Mouse (Mus musculus) lung, embryonic 14.5 days (tissue): ENCODE results near the gene Cdkl2. TPM values are rescaled to one million over a fixed set of nuclear protein-coding genes. Genes with fewer than 3 reads are reported as not detected.

Experiments
- ATAC-seq: fragments of 200-750 bp; cut with Nextera tagmentation; 2 replicates; pipeline ENCODE4 v1.8.0; 2017; ENCODE audit warnings: mild to moderate bottlenecking, moderate TSS enrichment, moderate library complexity; ENCODE audit not compliant: insufficient read depth
- DNase-seq: peaks from one replicate; pipeline ENCODE4 v3.0.0-alpha.2; 2015
- H3K27ac ChIP-seq: fragments of 300-500 bp; sonication (generic); 2 replicates; pipeline ENCODE4 v1.5.1; 2014; ENCODE audit warnings: low read depth, mild to moderate bottlenecking, moderate library complexity
- H3K27me3 ChIP-seq: fragments of 300-500 bp; sonication (generic); 2 replicates; pipeline ENCODE4 v1.6.1; 2014; ENCODE audit warnings: low read length, control low read depth; ENCODE audit not compliant: insufficient read depth
- H3K36me3 ChIP-seq: fragments of 300-500 bp; sonication (generic); 2 replicates; pipeline ENCODE4 v1.6.1; 2014; ENCODE audit warnings: control low read depth; ENCODE audit not compliant: insufficient read depth
- H3K4me1 ChIP-seq: fragments of 300-500 bp; sonication (generic); 2 replicates; pipeline ENCODE4 v1.6.1; 2014; ENCODE audit warnings: antibody characterized with exemption, control low read depth; ENCODE audit not compliant: insufficient read depth
- H3K4me2 ChIP-seq: fragments of 300-500 bp; sonication (generic); 2 replicates; pipeline ENCODE4 v1.6.1; 2014; ENCODE audit warnings: mild to moderate bottlenecking
- H3K4me3 ChIP-seq: fragments of 300-500 bp; sonication (generic); 2 replicates; pipeline ENCODE4 v1.5.1; 2014; ENCODE audit warnings: low read depth, low read length
- H3K9ac ChIP-seq: fragments of 300-500 bp; sonication (generic); 2 replicates; pipeline ENCODE4 v1.6.1; 2014
- H3K9me3 ChIP-seq: fragments of 300-500 bp; sonication (generic); 2 replicates; pipeline ENCODE4 v1.6.1; 2016; ENCODE audit warnings: low read depth, low read length, control low read depth
- CTCF ChIP-seq: IDR thresholded peaks from 2 replicates; pipeline ENCODE4 v1.5.1; 2016; ENCODE audit warnings: antibody characterized with exemption, low read depth
- WGBS: fragments of 180-500 bp; shearing (Covaris S2); extraction: QIAGEN DNeasy Blood & Tissue Kit; methylation state at CpG from one replicate; pipeline ENCODE4 v1.1.7; 2014; 5-methylcytosine and 5-hydroxymethylcytosine counted together
- polyA plus RNA-seq: library from polyadenylated mRNA; unstranded; fragments of >200 nt; fragmentation: Nextera tagmentation; extraction: Ambion mirVana; gene quantifications from 2 replicates; pipeline ENCODE4 v1.2.1, GENCODE M21; 2014

The Cdkl2 gene
- polyA plus RNA-seq, 1 experiment from 2014 or later, result 1.5 TPM

GRCm38 (mm10) chr5:91981176-91981840, 62.4 kb downstream of the Cdkl2 start:
- no peak overlapping the region for H3K27ac ChIP-seq
- no peak overlapping the region for H3K4me2 ChIP-seq
- no peaks in the 10 kb centered on the region for H3K9me3 ChIP-seq
- WGBS, result 87% methylated on average over 11 of the region's 11 CpGs
- DNase-seq (no peak), ATAC-seq (no peak)
- no peaks in the 10 kb centered on the region for H3K4me1 ChIP-seq
- TF ChIP-seq CTCF, result no peak
- H3K27me3 ChIP-seq, result no peaks in the 10 kb centered on the region
- H3K4me3 ChIP-seq, result no peak overlapping the region
- no peak overlapping the region for H3K9ac ChIP-seq
- H3K36me3 ChIP-seq, result no peaks in the 10 kb centered on the region

DNA sequence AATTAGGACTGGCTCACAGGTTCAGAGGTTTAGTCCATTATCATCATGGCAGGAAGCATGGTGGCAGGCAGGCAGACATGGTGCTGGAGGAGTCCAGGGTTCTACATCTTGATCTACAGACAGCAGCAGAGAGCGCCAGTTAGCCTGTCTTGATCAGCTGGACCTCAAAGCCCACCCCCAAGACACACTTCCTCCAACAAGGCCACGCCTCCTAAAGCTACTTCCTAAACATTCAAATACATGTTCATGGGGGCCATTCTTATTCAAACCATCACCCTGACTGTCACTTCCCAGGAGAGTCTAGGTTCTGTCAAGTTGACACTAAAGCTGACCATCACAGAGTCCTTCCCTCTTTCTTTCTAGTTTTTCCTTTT, 66.3 kb downstream of the Cdkl2 start:
- Histone ChIP-seq H3K9ac (no peak overlapping the region), H3K9me3 (no peaks in the 10 kb centered on the region), H3K27ac (no peak overlapping the region), H3K27me3 (no peaks in the 10 kb centered on the region), H3K4me1 (no peaks in the 10 kb centered on the region), H3K4me2 (no peak overlapping the region), H3K36me3 (no peaks in the 10 kb centered on the region), H3K4me3 (no peak overlapping the region)
- DNase-seq (no peak), ATAC-seq (no peak)
- 81% methylated on average over 2 of the region's 2 CpGs for WGBS
- no peak for TF ChIP-seq CTCF

DNA sequence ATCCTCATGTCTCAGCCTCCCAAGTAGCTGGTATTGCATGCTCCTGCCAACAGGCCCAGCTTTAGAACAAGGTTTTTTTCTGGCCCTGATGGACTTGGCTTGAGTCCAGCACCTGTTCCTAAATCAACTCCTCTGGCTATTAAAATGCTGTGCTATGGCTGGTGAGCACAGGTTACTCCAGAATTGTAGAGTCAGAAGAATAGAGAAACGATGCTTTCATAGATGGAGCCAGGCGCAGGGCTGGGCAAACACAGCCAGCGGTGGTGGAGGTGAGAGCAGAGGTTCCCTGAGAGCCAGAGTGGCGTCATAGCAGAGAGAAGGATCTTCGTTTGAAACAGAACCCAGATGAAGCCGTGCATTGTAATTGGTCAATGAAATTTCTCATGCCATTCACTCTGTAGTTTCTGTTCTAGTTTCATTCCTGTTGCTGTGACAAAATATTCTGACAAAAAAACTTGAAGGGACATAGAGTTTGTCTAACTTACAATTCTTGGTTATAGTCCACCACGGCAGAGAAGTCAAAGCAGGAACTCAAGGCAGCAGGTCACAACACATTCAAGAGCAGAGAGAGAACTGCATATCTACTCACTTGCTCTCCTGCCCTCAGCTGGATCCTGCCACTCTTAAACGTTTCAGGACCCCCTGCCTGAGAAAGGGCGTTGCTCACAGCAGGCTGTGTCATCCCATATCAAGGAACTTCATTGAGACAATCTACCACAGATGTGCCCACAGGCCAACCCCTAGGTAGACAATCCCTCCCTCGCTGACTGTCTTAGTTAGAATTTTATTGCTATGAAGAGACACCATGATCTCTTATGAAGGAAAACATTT, 66.9 kb downstream of the Cdkl2 start:
- no peak overlapping the region for H3K27ac ChIP-seq
- no peaks in the 10 kb centered on the region for H3K9me3 ChIP-seq
- no peaks in the 10 kb centered on the region for H3K36me3 ChIP-seq
- H3K9ac ChIP-seq, result no peak overlapping the region
- H3K4me2 ChIP-seq, result no peak overlapping the region
- ATAC-seq (no peak), DNase-seq (no peak)
- H3K4me3 ChIP-seq, result no peak overlapping the region
- 68% methylated on average over 10 of the region's 10 CpGs for WGBS
- no peaks in the 10 kb centered on the region for H3K27me3 ChIP-seq
- no peaks in the 10 kb centered on the region for H3K4me1 ChIP-seq
- no peak for TF ChIP-seq CTCF

- no peak overlapping the region for H3K4me2 ChIP-seq
- H3K36me3 ChIP-seq, result no peaks in the 10 kb centered on the region
- WGBS, result 87% methylated on average over 9 of the region's 9 CpGs
- no peak for TF ChIP-seq CTCF
- DNase-seq (no peak), ATAC-seq (no peak)
- H3K9me3 ChIP-seq, result no peaks in the 10 kb centered on the region
- no peak overlapping the region for H3K9ac ChIP-seq
- no peaks in the 10 kb centered on the region for H3K27me3 ChIP-seq
- no peak overlapping the region for H3K4me3 ChIP-seq
- H3K27ac ChIP-seq, result no peak overlapping the region
- no peaks in the 10 kb centered on the region for H3K4me1 ChIP-seq
Observed at GRCm38 (mm10) chr5:91975758-91976157, 67.9 kb downstream of the Cdkl2 start.

DNA sequence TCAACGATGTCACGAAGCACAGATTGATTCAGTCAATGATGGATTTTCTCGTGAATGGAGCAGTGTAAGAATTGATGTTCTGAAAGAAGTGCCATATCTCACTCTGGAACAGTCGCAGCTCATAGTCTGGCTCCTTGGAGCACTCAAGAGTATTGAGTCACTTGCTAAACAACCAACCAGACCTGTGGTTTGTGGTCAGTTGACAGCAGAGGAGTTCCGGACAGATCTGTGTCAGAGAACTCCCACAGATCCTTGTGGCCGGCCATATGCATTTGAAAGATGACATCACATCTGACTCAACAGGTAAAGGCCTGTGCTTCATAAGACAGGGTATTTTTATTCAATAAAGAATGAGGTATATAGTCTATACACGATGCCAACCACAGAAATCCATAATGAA, 69.7 kb downstream of the Cdkl2 start:
- TF ChIP-seq CTCF, result no peak
- no peak overlapping the region for H3K4me2 ChIP-seq
- H3K27me3 ChIP-seq, result no peaks in the 10 kb centered on the region
- H3K9ac ChIP-seq, result no peak overlapping the region
- H3K27ac ChIP-seq, result no peak overlapping the region
- ATAC-seq (no peak), DNase-seq (no peak)
- no peaks in the 10 kb centered on the region for H3K4me1 ChIP-seq
- WGBS, result 83% methylated on average over 7 of the region's 7 CpGs
- no peak overlapping the region for H3K4me3 ChIP-seq
- no peaks in the 10 kb centered on the region for H3K9me3 ChIP-seq
- no peaks in the 10 kb centered on the region for H3K36me3 ChIP-seq

DNA sequence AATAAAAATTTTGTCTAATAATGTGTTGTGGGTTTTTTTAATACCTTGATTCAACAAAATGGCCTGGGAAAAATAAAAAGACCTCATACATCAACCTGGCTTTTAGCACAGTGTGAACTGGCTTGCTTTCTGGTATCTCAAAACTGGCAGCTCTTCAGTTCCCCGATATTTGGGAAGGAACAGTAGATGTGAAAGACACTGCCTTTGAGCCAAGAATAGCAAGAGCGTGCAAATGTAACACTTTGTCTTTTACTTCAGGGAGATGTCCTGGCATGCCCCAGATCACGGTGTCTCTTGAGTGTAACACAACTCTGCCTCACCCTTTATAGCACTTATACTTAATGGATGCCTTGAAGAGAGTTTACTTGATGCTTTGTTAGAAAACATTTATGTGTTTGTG, 71.6 kb downstream of the Cdkl2 start:
- no peaks in the 10 kb centered on the region for H3K4me1 ChIP-seq
- no peak overlapping the region for H3K4me3 ChIP-seq
- H3K4me2 ChIP-seq, result no peak overlapping the region
- DNase-seq (no peak), ATAC-seq (no peak)
- no peak overlapping the region for H3K27ac ChIP-seq
- H3K36me3 ChIP-seq, result no peaks in the 10 kb centered on the region
- no peak overlapping the region for H3K9ac ChIP-seq
- no peak for TF ChIP-seq CTCF
- no peaks in the 10 kb centered on the region for H3K27me3 ChIP-seq
- H3K9me3 ChIP-seq, result no peaks in the 10 kb centered on the region
- WGBS, result 83% methylated on average over 3 of the region's 3 CpGs

DNA sequence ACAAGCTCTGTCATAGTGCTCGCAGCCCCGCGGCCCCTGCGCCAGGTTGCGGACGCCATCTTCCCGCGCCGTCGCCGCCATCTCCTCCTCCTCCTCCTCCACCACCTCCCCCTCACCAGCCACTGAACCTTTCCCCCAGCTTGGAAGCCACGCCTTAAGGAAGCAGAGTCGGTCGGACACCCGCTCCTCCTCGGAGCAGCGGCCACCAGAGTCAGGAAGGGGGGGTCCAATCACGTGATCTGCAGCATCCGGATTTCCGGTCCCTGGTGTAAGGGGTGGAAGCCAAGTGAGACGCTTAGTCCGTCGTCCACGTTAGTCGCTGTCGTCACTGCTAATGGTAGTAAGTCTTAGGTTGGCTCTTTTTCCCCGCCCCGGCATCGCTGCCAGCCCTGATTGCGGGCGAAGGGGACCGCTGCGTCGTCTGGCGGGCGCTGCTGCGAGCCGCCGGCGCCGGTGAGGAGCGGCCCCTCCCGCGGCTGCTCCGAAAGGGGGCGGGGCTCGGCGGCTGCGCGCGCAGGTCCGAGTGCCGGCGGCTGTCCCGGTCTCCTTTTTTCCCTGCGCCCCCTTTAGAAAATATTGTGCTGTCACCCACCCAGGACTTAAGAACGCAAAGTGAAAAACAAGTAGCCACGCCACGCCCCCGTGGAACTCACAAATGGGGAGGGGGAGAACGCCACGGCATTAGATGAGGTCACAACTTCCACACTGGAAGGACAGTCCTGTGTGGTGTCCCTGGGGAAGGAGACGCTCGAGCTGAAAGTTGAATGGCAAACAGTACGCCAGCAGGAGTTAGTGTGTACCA, 80.8 kb downstream of the Cdkl2 start, which contains the start of gene Rchy1:
Gene Rchy1, minus strand, starts transcription at position 430 of the 802 bp plus-strand sequence.
- no peaks in the 10 kb centered on the region for H3K27me3 ChIP-seq
- under 1% methylated on average over 65 of the region's 65 CpGs for WGBS
- peak within 1 kb of the TSS; percentile 74 for H3K9ac ChIP-seq
- no peaks in the 10 kb centered on the region for H3K9me3 ChIP-seq
- peak within 1 kb of the TSS; percentile 76 for H3K4me2 ChIP-seq
- peak; percentile 35; the same call in 1 of the 2 replicates for TF ChIP-seq CTCF
- H3K4me1 ChIP-seq, result peaks cover 7% of the 10 kb centered on the region; the same call in 1 of the 2 replicates
- H3K27ac ChIP-seq, result peak within 1 kb of the TSS; percentile 99
- H3K36me3 ChIP-seq, result peaks cover 3% of the 10 kb centered on the region
- ATAC-seq (peak; percentile 98), DNase-seq (peak; percentile 97)
- H3K4me3 ChIP-seq, result peak within 1 kb of the TSS; percentile 80
